Mouse (Mus musculus) gastrocnemius, adult 18-20 months (tissue): ENCODE measurements at regions not wholly inside any gene's neighbourhood (a gene's known extent, or its start where the extent isn't known, plus 50 kb on each side); places are given as distances from the start of the nearest gene placed in this dataset.

Source experiments
- DNase-seq: peaks from one replicate; pipeline ENCODE4 v3.0.0; 2021; ENCODE audit warnings: low spot score

GRCm38 (mm10) chr1:81516575-81517210 lies 439.9 kb downstream of the Nyap2 start:
- DNase-seq: peak; percentile 29

- no peak for DNase-seq
Measured at GRCm38 (mm10) chr1:81520420-81521273, 443.9 kb downstream of the Nyap2 start.

- DNase-seq: no peak
Measured at GRCm38 (mm10) chr1:81522929-81523328, 446.2 kb downstream of the Nyap2 start.

- no peak for DNase-seq
Measured at GRCm38 (mm10) chr1:81525821-81526220, 449.1 kb downstream of the Nyap2 start.

GRCm38 (mm10) chr1:81537836-81538235 lies 461.1 kb downstream of the Nyap2 start:
- no peak for DNase-seq

GRCm38 (mm10) chr1:81539591-81540311 lies 463.0 kb downstream of the Nyap2 start:
- DNase-seq: no peak

GRCm38 (mm10) chr1:81548906-81549305 lies 472.2 kb downstream of the Nyap2 start:
- no peak for DNase-seq

GRCm38 (mm10) chr1:81549706-81550105 lies 473.0 kb downstream of the Nyap2 start:
- DNase-seq: peak; percentile 68

- no peak for DNase-seq
Measured at GRCm38 (mm10) chr1:81552731-81553130, 476.0 kb downstream of the Nyap2 start.

GRCm38 (mm10) chr1:81576965-81577664 lies 500.4 kb downstream of the Nyap2 start:
- DNase-seq: no peak

GRCm38 (mm10) chr1:81577665-81578201 lies 501.0 kb downstream of the Nyap2 start:
- no peak for DNase-seq

GRCm38 (mm10) chr1:81581208-81581607 lies 504.5 kb downstream of the Nyap2 start:
- no peak for DNase-seq

- no peak for DNase-seq
Measured at GRCm38 (mm10) chr1:81587780-81588307, 511.1 kb downstream of the Nyap2 start.

GRCm38 (mm10) chr1:81591623-81592022 lies 514.9 kb downstream of the Nyap2 start:
- DNase-seq: no peak

- DNase-seq: peak; percentile 21
Measured at GRCm38 (mm10) chr1:81593280-81594182, 516.8 kb downstream of the Nyap2 start.

GRCm38 (mm10) chr1:81594183-81594515 lies 517.4 kb downstream of the Nyap2 start:
- no peak for DNase-seq

GRCm38 (mm10) chr1:81594606-81595005 lies 517.9 kb downstream of the Nyap2 start:
- no peak for DNase-seq

GRCm38 (mm10) chr1:81608772-81609171 lies 532.0 kb downstream of the Nyap2 start:
- DNase-seq: no peak

- DNase-seq: no peak
Measured at GRCm38 (mm10) chr1:81618880-81619279, 542.1 kb downstream of the Nyap2 start.

- no peak for DNase-seq
Measured at GRCm38 (mm10) chr1:81624141-81624540, 547.4 kb downstream of the Nyap2 start.
